Mouse (Mus musculus): ENCODE data around the gene U2surp.
"Not testable (repeated sequence)": the region's sequence is repeated elsewhere in the genome, so short reads cannot be mapped to it uniquely, and the experiment has no call there.

U2surp gene

DNA sequence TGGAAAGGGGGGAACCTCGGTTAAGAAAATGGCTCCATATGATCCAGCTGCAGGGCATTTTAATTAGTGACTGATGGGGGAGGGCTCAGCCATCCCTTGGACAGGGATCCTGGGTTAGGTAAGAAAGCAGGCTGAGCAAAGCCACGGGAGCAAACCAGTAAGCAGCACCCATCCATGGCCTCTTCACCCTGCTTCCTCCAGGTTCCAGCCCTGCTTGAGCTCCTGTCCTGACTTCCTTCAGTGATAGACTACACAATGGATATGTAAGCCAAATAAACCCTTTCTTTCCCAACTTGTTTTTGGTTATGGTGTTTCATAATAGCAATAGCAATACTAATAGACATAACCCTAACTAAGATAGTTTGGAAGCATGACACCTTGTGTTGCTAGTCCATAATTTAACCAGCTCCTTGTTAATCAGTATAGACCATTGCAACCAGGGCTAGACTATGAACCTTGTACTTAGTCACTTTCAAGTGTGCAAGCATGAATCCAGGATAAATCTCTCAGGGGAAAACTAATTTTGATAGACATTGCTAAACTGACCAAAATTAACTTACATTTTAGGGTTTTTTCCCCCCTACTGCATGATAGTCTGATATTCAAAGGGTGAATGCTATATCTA is 27.5 kb upstream of the U2surp start:
- no peak for DNase-seq (ENCODE audit: low spot score in 2 of 2)

- DNase-seq (ENCODE audit: low spot score in 2 of 2) = no peak
These were observed 22.0 kb upstream of the U2surp start for GRCm38 (mm10) chr9:95533817-95534216.

DNA sequence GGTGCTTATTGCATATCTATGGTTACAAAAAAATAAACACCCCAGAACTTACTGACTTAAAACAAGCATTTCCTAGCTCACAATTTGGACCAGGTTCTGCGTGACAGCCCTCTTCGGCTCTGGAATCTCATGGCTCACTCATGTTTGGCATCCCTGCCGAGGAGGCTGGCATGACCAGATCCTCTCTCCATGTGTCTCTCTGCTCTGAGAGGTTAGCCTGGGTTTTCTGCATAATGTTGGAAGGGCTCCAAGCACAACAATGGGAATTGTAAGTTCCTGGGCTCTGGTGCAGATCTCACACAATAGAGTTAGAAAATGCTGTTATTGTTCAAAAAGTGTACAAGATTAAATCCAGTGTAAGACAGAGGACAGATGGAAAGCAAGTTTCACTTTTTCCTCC is 19.3 kb upstream of the U2surp start:
- no peak for DNase-seq (ENCODE audit: low spot score in 2 of 2)

GRCm38 (mm10) chr9:95527676-95528075 is 15.9 kb upstream of the U2surp start:
- no peak for DNase-seq (ENCODE audit: low spot score in 2 of 2)

DNA sequence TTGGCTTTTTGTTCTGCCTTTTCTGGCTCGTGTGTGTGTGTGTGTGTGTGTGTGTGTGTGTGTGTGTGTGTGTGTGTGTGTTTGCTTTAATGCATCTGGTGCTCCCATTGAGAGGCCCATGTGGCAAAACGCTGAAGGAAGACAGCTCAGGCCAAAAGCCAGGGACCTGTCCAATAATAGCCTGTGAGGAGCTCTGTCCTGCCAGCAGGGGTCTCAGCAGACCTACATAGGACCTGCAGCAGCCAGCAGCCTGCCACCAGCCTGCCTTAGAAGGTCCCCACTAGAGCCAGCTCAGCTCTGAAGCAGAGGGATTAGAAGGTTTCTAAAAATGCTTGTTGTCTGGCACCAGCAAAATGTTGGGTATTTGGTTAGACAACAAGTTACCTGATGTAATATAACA is 14.2 kb upstream of the U2surp start:
- no peak for DNase-seq (ENCODE audit: low spot score in 2 of 2)

GRCm38 (mm10) chr9:95525376-95525775 is 13.6 kb upstream of the U2surp start:
- DNase-seq (ENCODE audit: low spot score in 2 of 2) = no peak

GRCm38 (mm10) chr9:95522561-95522960 is 10.8 kb upstream of the U2surp start:
- no peak for DNase-seq (ENCODE audit: low spot score in 2 of 2)

- no peak for DNase-seq (ENCODE audit: low spot score in 2 of 2)
These were observed 9.8 kb upstream of the U2surp start for GRCm38 (mm10) chr9:95521566-95521965.

DNA sequence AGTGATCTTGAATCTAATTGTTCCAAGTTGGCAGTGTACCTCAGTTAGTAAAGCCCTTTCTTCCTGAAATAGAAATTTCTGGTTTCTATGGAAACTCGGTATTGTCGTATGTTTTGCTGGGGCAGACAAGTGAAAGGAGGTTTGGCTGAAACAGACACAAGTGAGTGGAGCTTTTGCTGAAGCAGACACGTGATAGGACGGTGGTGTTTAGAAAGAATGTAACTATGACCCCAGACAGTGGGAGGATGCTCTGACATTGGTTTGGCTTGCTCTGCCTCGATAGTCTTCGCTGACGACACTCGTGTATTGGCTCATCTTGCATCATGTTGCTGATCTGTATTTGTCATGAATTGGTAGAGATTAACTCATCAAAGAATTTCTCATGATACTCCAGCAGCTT is 9.2 kb upstream of the U2surp start:
- no peak for DNase-seq (ENCODE audit: low spot score in 2 of 2)

DNA sequence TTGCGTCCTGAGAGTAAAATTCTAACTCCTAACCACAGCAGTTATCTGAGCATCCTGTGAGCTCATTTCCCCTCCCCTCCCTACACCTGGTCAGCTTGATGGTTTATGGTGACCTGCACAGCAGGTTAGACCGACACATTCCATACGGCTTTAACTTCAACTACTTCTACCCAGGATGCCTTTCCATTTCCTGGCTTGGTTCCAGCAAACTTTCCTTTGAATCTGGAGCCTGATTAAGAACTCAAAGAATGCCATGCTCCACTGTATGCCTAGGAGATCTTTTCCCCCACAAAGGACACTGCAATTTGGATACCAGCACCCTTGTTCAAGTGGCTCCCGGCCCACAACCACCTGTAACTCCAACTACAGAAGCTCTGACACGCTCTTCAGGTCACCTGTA is 8.8 kb upstream of the U2surp start:
- DNase-seq (ENCODE audit: low spot score in 2 of 2) = no peak

DNA sequence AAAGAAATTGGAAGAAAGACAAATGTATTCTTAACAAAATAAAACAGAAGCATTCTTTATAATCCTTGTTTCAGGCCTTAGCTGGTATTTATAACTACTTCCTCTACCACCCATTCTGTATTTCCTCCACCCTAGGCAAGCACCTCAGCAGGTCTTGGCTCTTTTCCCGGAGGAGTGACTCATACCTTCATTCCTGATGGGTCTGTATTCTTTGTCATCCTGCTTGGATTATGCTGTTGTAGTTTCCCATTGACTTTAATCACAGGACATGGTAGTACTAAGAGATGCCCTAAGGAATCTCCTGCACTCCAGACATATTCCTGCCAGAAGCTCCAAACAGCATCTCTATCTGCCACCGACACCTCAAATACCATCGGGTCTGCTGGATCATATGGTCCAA is 2.6 kb upstream of the U2surp start:
- DNase-seq (ENCODE audit: low spot score in 2 of 2) = not testable (repeated sequence)

GRCm38 (mm10) chr9:95513776-95514175 is 2.0 kb upstream of the U2surp start:
- no peak for DNase-seq (ENCODE audit: low spot score in 2 of 2)

DNA sequence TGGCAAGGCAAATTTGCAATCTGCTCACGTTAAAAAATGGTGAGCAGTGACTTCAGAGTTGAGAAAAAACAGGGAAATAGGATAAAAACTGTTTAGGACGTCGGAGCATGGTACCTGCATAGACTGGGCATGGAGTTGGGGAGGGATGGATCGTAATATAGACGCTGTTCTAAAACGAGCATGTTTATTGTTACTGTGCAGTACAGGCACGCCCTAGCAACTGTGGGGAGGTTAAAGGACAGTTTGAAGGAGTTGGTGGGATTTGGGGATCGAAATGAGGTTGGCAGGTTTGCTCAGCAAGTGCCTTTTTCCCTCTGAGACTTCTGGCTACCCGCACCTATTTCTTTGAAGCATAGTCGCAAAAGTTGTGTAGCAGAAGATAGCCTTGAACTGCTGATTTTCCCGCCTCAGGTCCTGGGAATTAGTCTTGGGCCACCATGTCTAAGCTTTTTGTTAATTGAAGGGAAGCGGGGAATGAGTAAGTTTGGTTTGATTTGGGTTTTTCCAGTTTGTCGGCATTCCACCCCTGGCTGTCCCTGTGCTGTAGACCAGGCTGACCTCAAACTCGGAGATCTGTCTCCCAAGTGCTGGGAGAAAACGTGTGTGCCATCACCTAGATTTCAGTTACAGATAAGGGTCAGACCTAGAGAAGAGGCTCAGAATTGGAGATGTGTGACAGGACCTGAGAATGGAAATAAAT is 685 bp upstream of the U2surp start:
- no peak for DNase-seq (ENCODE audit: low spot score in 2 of 2)

- no peak for DNase-seq (ENCODE audit: low spot score in 2 of 2)
These were observed 947 bp downstream of the U2surp start for GRCm38 (mm10) chr9:95510693-95511404.

- DNase-seq (ENCODE audit: low spot score in 2 of 2) = no peak
These were observed 6.1 kb downstream of the U2surp start for GRCm38 (mm10) chr9:95505666-95506065.

GRCm38 (mm10) chr9:95499848-95500247 is 11.9 kb downstream of the U2surp start:
- DNase-seq (ENCODE audit: low spot score in 2 of 2) = no peak

DNA sequence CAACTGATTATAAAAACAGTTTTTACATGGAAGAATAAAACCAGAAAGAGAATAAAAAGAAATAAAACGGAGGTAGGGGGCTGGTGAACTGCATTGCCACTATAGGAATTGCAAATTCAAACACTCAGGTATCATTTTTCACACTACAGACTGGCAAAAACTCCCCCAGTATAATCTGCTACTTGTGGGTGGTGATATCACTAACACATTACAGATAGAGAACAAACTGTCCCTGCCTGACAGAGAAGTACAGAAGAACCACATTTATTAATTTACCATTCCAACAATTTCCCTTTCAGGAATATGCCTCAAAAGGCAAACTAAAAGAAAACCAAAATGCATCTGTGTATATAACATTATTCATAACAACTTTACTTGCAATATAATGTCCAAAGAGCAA is 16.8 kb downstream of the U2surp start:
- DNase-seq (ENCODE audit: low spot score in 2 of 2) = no peak

DNA sequence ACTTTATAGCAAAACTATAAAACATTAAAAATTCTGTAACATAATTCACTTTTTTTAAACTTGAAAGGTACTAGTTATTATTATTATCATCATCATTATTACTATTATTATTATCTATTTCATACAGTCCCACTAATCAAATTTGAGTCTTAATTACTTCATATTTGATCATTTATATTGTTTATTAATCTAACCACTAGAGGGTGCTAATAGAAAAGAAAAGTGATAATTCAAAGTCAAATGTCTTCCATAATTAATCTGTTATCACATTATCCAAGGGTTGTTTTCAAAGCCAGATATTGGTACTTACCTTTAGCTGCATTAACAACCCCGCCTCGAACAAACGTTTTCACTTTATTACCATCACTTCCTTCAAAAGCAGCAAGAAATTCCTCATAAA is 18.4 kb downstream of the U2surp start:
- no peak for DNase-seq (ENCODE audit: low spot score in 2 of 2)

GRCm38 (mm10) chr9:95490003-95490402 is 21.8 kb downstream of the U2surp start:
- DNase-seq (ENCODE audit: low spot score in 2 of 2) = no peak

DNA sequence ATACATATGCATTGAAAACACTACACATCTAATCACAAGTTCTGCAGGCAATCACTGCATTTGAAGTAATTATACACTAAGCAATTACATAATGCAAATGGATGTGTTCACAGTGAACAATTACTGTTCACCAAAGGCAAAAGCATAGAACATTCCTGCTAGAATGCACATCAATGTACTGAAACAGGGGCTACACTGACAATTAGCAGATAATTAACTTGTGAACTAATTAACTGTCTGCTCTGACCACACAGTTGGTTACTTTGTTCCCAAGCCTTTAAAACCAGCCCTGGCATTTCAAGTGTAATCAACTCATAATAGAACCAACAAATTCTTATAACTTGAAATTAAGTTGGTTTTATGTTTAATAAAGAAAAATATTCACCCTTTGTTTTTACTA is 22.9 kb downstream of the U2surp start:
- no peak for DNase-seq (ENCODE audit: low spot score in 2 of 2)

DNA sequence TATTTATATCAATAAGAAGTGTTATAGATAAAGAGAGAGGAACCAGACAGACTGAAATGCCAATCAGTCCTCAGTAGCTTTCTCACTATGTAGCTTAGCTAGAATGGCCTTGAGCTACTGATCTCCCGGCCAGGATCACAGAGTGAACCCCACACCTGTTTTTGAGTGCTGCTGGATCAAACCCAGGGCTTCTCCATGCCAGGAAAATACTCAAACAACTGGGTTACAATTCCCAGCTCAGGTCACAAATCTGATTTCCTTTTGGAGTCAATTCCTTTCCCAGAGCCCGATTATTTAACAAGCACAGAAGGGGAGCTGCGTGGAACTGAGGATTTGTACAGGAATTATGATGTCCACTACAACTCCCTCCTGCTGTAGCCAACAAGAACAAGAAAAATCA is 31.8 kb downstream of the U2surp start:
- DNase-seq (ENCODE audit: low spot score in 2 of 2) = no peak

DNA sequence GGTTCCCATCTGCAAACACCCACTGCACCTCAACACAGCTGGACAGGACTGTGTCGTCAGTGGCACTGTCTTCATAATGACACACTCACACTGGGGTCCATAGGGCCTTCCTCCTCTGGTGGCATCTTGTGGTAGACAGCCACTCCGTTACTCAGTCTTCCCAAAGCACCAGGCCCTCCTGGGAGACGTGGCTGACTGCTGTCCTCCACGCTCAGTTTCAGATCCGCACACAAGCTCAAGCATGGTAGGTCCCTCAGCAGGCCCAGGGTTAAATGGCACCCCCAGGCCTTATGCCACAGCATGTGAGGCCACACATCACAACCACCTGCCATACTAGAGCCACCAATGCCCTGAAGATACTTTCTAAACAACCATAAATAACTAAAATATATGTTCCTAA is 33.4 kb downstream of the U2surp start:
- DNase-seq (ENCODE audit: low spot score in 2 of 2) = no peak

DNA sequence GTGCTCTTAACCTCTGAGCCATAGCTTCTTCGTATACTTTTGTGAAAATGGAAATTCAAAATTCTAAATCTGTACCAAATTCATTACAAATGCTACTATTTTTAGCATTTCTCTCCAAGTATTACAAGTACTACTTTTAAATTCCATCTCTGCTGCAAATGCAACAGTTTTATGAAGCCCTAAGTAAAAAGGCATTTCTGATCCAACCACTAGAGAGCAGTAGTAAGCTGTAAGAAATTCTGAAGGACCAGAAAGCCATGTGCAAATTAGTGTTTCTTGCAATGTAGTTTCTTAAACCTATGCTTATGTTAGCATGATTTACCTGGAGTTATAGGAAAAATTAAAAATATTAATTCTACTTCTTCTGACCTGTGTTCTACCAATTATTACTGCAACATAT is 38.9 kb downstream of the U2surp start:
- no peak for DNase-seq (ENCODE audit: low spot score in 2 of 2)

Measured in urinary bladder, postnatal 36 days (tissue).